Mouse (Mus musculus): ENCODE results near the gene Sqstm1. TPM values are rescaled to one million over a fixed set of nuclear protein-coding genes. Genes with fewer than 3 reads are reported as not detected.

Gene Sqstm1
- total and polyA plus RNA-seq, 3 experiments: 202 to 579 (median 456) TPM

DNA sequence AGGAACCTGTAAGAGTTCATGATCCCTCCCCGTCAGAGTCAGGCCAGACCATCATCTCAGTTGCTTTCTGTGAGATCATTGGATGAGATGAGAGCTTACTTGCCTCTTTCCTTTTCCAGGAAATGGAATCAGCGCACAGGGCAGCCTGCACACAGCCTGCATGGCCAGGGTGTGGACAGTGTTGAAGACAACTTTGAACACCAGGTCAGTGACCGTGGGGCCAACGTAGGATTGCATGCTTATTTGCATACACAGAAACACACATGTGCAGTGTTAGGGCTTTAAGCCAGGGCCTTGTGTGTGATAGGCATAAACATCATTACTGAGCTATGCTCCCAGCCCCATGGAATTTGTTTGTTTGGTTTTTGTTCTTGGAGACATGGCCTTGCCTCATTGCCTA, 13.1 kb downstream of the Sqstm1 start:
- Histone ChIP-seq H3K27ac (ENCODE audit: insufficient read depth, low read depth) (0 out of 2 replicates have a peak overlapping the region, but pooled peaks have one; percentile 15), H3K4me3 (replicated peaks in 1 of 3; ENCODE audit: low read depth in 2 of 3, low read length in 2 of 3, poor library complexity in 1 of 3) (no peak overlapping the region), H3K4me1 (ENCODE audit: control insufficient read depth in 1 of 2, insufficient read depth in 2 of 2) (peaks cover 0 to 25% of the 10 kb centered on the region in 2 experiments; a peak in 2 of 4 replicates), H3K4me2 (ENCODE audit: insufficient read depth, low read depth, poor library complexity, severe bottlenecking) (no peak overlapping the region), H3K27me3 (replicated peaks) (no peaks in the 10 kb centered on the region), H3K9ac (ENCODE audit: insufficient read depth, low read depth) (no peak overlapping the region), H3K36me3 (replicated peaks in 1 of 2; ENCODE audit: control insufficient read depth in 1 of 2, insufficient read depth in 1 of 2, low read length in 1 of 2) (peaks cover 65 to 89% of the 10 kb centered on the region in 2 experiments), H3K79me2 (replicated peaks; ENCODE audit: control insufficient read depth, extremely low read depth, insufficient read depth, poor library complexity, severe bottlenecking) (no peaks in the 10 kb centered on the region), H3K9me3 (replicated peaks; ENCODE audit: low read length) (no peaks in the 10 kb centered on the region)
- DNase-seq (ENCODE audit: extremely low read depth): no peak
- dilution Hi-C loops (cut with MboI; ENCODE audit: extremely low pct_ligation_motif_present, extremely low pct_unique_long_range_greater_than_20kb, low sequenced_read_pairs): no loop called here
- TF ChIP-seq ZMIZ1 (IDR thresholded peaks at IDR 0.05; ENCODE audit: low read depth, low read length) (peak; percentile 63; the same call in 1 of the 2 replicates), MXI1 (IDR thresholded peaks at IDR 0.05; ENCODE audit: low read depth, low read length) (0 out of 2 replicates have a peak, but pooled peaks have one; percentile 19), POLR2AphosphoS2 (IDR thresholded peaks at IDR 0.05; ENCODE audit: low read depth, low read length) (no peak)
- in situ Hi-C loops (cut with MboI; ENCODE audit: low pct_ligation_motif_present, low pct_unique_long_range_greater_than_20kb, low sequenced_read_pairs): no loop called here

DNA sequence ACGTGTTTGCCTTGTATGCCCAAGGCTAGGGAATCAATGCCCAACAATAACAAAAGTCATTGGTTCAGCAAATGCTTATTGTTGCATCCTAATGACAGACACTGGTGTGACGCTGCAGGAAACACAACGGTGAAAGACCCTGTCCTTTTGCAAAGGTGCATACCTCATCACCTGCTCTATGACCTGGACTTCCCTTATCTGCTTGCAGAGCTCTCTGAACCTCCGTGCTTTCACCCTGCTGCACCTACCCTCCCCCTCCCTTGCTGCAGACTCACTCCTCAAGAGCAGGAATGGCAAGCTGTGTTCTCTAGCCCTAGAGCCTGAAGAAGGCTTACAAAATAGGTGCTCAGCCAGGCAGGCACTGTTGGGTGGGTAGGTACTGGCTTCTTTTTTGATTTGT, 15.8 kb downstream of the Sqstm1 start:
- Histone ChIP-seq H3K36me3 (replicated peaks in 1 of 2; ENCODE audit: control insufficient read depth in 1 of 2, insufficient read depth in 1 of 2, low read length in 1 of 2) (peaks cover 48 to 80% of the 10 kb centered on the region in 2 experiments), H3K79me2 (replicated peaks; ENCODE audit: control insufficient read depth, extremely low read depth, insufficient read depth, poor library complexity, severe bottlenecking) (no peaks in the 10 kb centered on the region), H3K9me3 (replicated peaks; ENCODE audit: low read length) (no peaks in the 10 kb centered on the region), H3K4me3 (replicated peaks in 1 of 3; ENCODE audit: low read depth in 2 of 3, low read length in 2 of 3, poor library complexity in 1 of 3) (no peak overlapping the region), H3K9ac (ENCODE audit: insufficient read depth, low read depth) (no peak overlapping the region), H3K4me2 (ENCODE audit: insufficient read depth, low read depth, poor library complexity, severe bottlenecking) (no peak overlapping the region), H3K27me3 (replicated peaks) (no peaks in the 10 kb centered on the region), H3K4me1 (ENCODE audit: control insufficient read depth in 1 of 2, insufficient read depth in 2 of 2) (peaks cover 0 to 41% of the 10 kb centered on the region in 2 experiments; a peak in 2 of 4 replicates), H3K27ac (ENCODE audit: insufficient read depth, low read depth) (no peak overlapping the region)
- in situ Hi-C loops (cut with MboI; ENCODE audit: low pct_ligation_motif_present, low pct_unique_long_range_greater_than_20kb, low sequenced_read_pairs): no loop called here
- DNase-seq (ENCODE audit: extremely low read depth): no peak
- TF ChIP-seq POLR2AphosphoS2 (IDR thresholded peaks at IDR 0.05; ENCODE audit: low read depth, low read length): no peak
- no peak for TF ChIP-seq CHD2 (IDR thresholded peaks at IDR 0.05; ENCODE audit: low read length)
- TF ChIP-seq HCFC1 (IDR thresholded peaks at IDR 0.05; ENCODE audit: low read depth, low read length): no peak
- no peak for TF ChIP-seq USF2 (conservative IDR thresholded peaks at IDR 0.05; ENCODE audit: low read depth, low read length)
- no peak for TF ChIP-seq UBTF (IDR thresholded peaks at IDR 0.05; ENCODE audit: low read depth, low read length)
- no peak for TF ChIP-seq ELF1 (IDR thresholded peaks at IDR 0.05; ENCODE audit: low read depth, low read length)
- TF ChIP-seq ETS1 (conservative IDR thresholded peaks at IDR 0.05; ENCODE audit: low read depth, low read length): no peak
- dilution Hi-C loops (cut with MboI; ENCODE audit: extremely low pct_ligation_motif_present, extremely low pct_unique_long_range_greater_than_20kb, low sequenced_read_pairs): no loop called here

DNA sequence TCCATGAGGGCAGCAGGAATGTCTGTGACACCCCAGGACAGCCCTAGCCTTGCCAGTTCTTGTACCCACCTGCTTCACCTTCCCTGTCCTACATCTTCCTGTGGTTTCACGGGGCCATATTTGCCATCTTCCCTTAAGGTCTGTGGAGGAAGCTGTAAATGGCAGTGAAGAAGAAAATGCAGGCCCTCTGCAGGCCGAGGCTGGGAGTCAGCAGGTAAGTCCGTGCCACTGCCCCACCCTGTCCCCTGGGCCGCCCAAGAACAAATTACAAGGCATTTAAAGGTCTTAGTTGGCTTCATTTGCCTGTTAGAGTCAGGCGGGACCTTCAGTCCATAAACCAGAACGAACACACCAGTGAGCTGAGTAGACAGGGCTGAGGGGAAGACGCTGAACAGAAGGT, 16.6 kb downstream of the Sqstm1 start:
- no peaks in the 10 kb centered on the region for H3K9me3 ChIP-seq (replicated peaks; ENCODE audit: low read length)
- no peak for DNase-seq (ENCODE audit: extremely low read depth)

More for the DNA sequence above, 16.6 kb downstream of the Sqstm1 start:
- Histone ChIP-seq H3K27me3 (replicated peaks) (no peaks in the 10 kb centered on the region), H3K4me1 (ENCODE audit: control insufficient read depth in 1 of 2, insufficient read depth in 2 of 2) (peaks cover 0 to 41% of the 10 kb centered on the region in 2 experiments; a peak in 2 of 4 replicates), H3K4me3 (replicated peaks in 1 of 3; ENCODE audit: low read depth in 2 of 3, low read length in 2 of 3, poor library complexity in 1 of 3) (no peak overlapping the region), H3K79me2 (replicated peaks; ENCODE audit: control insufficient read depth, extremely low read depth, insufficient read depth, poor library complexity, severe bottlenecking) (no peaks in the 10 kb centered on the region), H3K4me2 (ENCODE audit: insufficient read depth, low read depth, poor library complexity, severe bottlenecking) (no peak overlapping the region), H3K9ac (ENCODE audit: insufficient read depth, low read depth) (no peak overlapping the region), H3K36me3 (replicated peaks in 1 of 2; ENCODE audit: control insufficient read depth in 1 of 2, insufficient read depth in 1 of 2, low read length in 1 of 2) (peaks cover 41 to 75% of the 10 kb centered on the region in 2 experiments), H3K27ac (ENCODE audit: insufficient read depth, low read depth) (no peak overlapping the region)
- dilution Hi-C loops (cut with MboI; ENCODE audit: extremely low pct_ligation_motif_present, extremely low pct_unique_long_range_greater_than_20kb, low sequenced_read_pairs): no loop called here
- in situ Hi-C loops (cut with MboI; ENCODE audit: low pct_ligation_motif_present, low pct_unique_long_range_greater_than_20kb, low sequenced_read_pairs): no loop called here
- TF ChIP-seq GABPA (IDR thresholded peaks at IDR 0.05; ENCODE audit: insufficient replicate concordance, low read depth, low read length) (no peak), CHD1 (IDR thresholded peaks at IDR 0.05; ENCODE audit: low read depth, low read length) (no peak), USF2 (conservative IDR thresholded peaks at IDR 0.05; ENCODE audit: low read depth, low read length) (no peak), ZC3H11A (IDR thresholded peaks at IDR 0.05; ENCODE audit: low read depth, low read length) (no peak), ZNF384 (IDR thresholded peaks at IDR 0.05; ENCODE audit: low read depth, low read length) (no peak), TCF12 (IDR thresholded peaks at IDR 0.05; ENCODE audit: low read depth, low read length) (no peak), ELF1 (IDR thresholded peaks at IDR 0.05; ENCODE audit: low read depth, low read length) (no peak), HCFC1 (IDR thresholded peaks at IDR 0.05; ENCODE audit: low read depth, low read length) (no peak), MAX (IDR thresholded peaks at IDR 0.05; ENCODE audit: low read length) (no peak), ETS1 (conservative IDR thresholded peaks at IDR 0.05; ENCODE audit: low read depth, low read length) (no peak), NRF1 (IDR thresholded peaks at IDR 0.05; ENCODE audit: low read depth, low read length) (no peak)
